Mouse (Mus musculus) activated CD4-positive, CD25-positive, alpha-beta regulatory T cell, adult 9 weeks (primary cell): Measurements from ENCODE around the gene Olfr204. TPM values are rescaled to one million over a fixed set of nuclear protein-coding genes. Genes with fewer than 3 reads are reported as not detected.

ENCODE experiments used
- polyA plus RNA-seq: library from polyadenylated mRNA; unstranded; fragments of 100-300 nt; shearing (Covaris generic); gene quantifications from one replicate; pipeline ENCODE4 v1.2.1, GENCODE M21; 2017

Gene Olfr204
- polyA plus RNA-seq: not detected

DNA sequence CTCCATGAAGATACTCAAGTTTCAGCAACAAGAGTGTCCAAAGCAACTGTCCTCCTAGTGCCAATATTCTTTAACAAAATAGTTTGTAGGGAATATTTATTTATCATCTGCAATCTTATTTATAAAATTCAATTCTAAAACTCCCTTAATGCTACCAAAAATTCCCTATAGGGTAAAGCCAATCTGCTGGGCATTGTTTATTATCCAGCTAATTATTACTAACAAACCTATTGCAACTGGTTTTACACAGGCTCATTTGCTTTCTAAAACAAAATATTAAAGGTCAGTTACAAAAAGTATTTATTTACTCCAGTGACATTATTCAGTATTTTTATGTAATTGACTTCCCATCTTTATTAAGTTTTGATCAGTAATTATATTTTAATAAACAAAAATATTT is at the start of gene Olfr204:
Gene Olfr204, minus strand, starts transcription at position 101 of the 400 bp plus-strand sequence.

DNA sequence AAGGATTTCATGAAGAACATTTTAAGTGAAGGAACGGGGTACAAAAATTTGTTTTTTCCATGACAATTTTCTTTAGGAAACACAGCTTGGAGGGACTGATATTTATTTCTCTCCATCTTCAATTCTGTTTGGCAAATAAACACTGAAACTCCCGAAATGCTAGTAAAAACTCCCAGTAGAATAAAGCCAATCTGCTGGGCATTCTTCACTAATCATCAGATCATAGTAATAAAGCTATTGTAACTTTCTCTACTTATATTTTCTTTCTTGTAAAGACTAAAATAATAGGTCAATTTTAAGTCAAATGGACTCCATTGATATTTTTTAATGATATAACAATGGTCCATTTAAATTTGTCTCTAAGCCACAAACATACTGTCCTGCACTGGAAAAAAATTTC is 45.8 kb upstream of the Olfr204 start, which contains the start of gene Olfr209:
Gene Olfr209, minus strand, starts transcription at position 101 of the 400 bp plus-strand sequence.

DNA sequence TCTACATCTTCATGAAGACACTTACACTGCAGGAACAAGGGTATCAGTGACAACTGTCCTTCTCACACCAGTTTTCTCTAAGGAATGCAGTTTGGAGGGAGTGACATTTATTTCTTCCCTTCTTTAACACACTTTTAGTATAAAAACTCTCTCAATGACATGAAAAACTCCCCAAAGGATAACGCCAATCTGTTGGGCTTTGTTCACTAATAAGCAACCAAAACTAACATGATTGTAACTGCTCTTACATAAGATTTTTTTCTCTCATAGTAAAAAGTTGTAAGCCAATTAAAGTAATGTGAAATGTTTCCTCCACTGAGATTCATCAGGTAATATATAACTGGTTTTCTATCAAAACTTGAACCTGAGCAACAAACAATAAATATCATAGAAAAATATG is 31.1 kb upstream of the Olfr204 start, which contains the start of gene Olfr206:
Gene Olfr206, minus strand, starts transcription at position 101 of the 400 bp plus-strand sequence.

DNA sequence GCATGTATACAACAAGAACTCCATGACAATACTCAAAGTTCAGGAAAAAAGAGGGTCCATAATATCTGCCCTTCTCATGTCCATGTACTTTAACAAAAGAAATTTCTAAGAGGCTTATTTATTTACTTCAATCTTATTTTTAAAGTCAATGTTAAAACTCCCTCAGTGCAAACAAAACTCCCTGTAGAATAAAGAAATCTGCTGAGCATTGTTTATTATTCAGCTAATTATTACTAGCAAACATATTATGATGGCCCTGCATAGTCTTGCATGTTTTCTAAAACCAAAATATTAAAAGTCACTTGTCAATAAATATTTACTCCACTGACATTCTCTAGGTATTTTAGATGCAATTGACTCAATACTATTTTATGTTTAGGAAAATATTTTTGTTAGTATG is 13.0 kb upstream of the Olfr204 start, which contains the start of gene Olfr205:
Gene Olfr205, minus strand, starts transcription at position 101 of the 400 bp plus-strand sequence.

DNA sequence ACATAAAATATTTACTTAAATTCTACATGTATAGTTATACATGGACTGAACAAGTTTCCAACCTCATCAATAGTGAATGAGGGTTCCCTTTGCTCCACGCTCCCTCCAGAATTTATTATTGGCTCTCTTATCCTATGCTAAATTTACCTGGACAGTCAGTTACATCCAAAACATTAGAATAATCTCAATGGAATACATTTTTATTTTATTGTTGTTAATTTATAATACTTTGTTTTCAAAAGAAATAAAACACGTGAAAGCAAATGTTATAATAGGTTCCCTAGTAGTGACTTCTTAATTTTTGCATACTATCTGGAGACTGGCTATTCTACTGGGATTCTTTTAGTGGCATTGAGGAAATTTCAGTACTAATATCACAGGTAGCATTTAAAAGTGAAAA is 19.5 kb downstream of the Olfr204 start, which contains the start of gene Olfr203:
Gene Olfr203, plus strand, starts transcription at position 301 of the 400 bp plus-strand sequence.

DNA sequence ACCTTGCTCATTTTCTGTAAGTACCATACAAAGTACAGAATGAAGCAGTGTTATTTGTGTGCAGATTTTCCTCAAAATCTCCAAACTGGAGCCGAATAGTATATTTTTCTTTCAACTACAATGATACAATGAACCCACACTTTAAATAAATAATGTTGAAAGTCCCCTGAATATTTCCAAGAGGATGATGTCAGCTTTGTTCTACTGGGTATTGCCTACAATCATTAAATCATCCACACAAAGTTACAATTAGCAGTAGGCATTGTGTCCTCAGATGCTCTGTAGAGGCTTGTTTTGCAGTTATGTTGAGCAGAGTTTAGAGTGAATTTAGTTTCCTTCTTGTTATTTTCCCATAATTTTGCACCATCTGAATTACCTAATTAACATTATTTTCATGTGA is 31.4 kb downstream of the Olfr204 start, which contains the start of gene Olfr202:
Gene Olfr202, minus strand, starts transcription at position 101 of the 400 bp plus-strand sequence.

DNA sequence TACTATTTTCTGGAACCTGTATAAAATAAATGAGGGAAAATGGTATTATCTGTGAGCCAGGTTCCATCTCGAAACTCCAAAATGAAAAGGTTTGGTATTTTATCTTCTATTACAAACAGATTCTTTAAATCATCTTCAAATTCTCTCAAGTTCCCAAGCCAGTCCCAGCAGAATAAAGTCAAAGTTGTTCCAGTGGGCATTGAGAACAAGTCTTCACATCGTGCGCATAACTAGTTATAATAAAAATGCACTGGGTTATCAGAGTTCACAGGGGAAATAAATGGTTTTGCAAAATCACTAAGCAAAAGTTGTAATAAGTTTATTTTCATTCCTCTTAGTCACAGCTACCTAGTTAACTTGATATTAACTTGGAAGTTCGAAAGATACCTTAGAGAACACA is 45.5 kb downstream of the Olfr204 start, which contains the start of gene Olfr201:
Gene Olfr201, minus strand, starts transcription at position 101 of the 400 bp plus-strand sequence.

Other genes with a start within 250 kb of the Olfr204 start
- gene Olfr190, start 240.2 kb downstream of the Olfr204 start, polyA plus RNA-seq: not detected
- gene Olfr191, start 228.4 kb downstream of the Olfr204 start, polyA plus RNA-seq: not detected
- gene Olfr193, start 206.4 kb downstream of the Olfr204 start, polyA plus RNA-seq: not detected
- not detected for gene Olfr194, start 197.2 kb downstream of the Olfr204 start, polyA plus RNA-seq
- not detected for gene Olfr195, start 171.2 kb downstream of the Olfr204 start, polyA plus RNA-seq
- gene Olfr196, start 147.8 kb downstream of the Olfr204 start, polyA plus RNA-seq: not detected
- gene Olfr198, start 114.7 kb downstream of the Olfr204 start, polyA plus RNA-seq: not detected
- gene Olfr199, start 98.5 kb downstream of the Olfr204 start, polyA plus RNA-seq: not detected
- not detected for gene Olfr201, start 45.6 kb downstream of the Olfr204 start, polyA plus RNA-seq
- gene Olfr202, start 31.5 kb downstream of the Olfr204 start, polyA plus RNA-seq: not detected
- gene Olfr203, start 19.4 kb downstream of the Olfr204 start, polyA plus RNA-seq: not detected
- not detected for gene Olfr205, start 12.9 kb upstream of the Olfr204 start, polyA plus RNA-seq
- not detected for gene Olfr206, start 31.0 kb upstream of the Olfr204 start, polyA plus RNA-seq
- not detected for gene Olfr209, start 45.7 kb upstream of the Olfr204 start, polyA plus RNA-seq
- gene Gabrr3, start 89.1 kb upstream of the Olfr204 start, polyA plus RNA-seq: not detected
- gene Riox2, start 153.5 kb upstream of the Olfr204 start, polyA plus RNA-seq: 92.4 TPM